Mouse (Mus musculus): ENCODE data around the gene Fosl2. TPM values are rescaled to one million over a fixed set of nuclear protein-coding genes. Genes with fewer than 3 reads are reported as not detected.

The Fosl2 gene
- polyA plus RNA-seq (2012; rRNA removed): 10.6 and 12.2 TPM in 2 replicates

GRCm38 (mm10) chr5:32135336-32136206 is at the start of gene Fosl2:
Fosl2 (plus strand) TSS chr5:32135801.

Other genes starting within 250 kb of the Fosl2 start
- gene Plb1, start 96.9 kb downstream of the Fosl2 start, polyA plus RNA-seq (2012; rRNA removed): 0.31 and 0.61 TPM in 2 replicates